Mouse (Mus musculus) stomach, postnatal 0 days (tissue): ENCODE measurements around the gene Fxyd3.

Experiments used
- CTCF ChIP-seq: IDR thresholded peaks from 2 replicates; pipeline ENCODE4 v1.5.1; 2016; ENCODE audit warnings: antibody characterized with exemption, low read depth, mild to moderate bottlenecking, moderate library complexity
- EP300 ChIP-seq: optimal IDR thresholded peaks from 2 replicates; pipeline ENCODE3; 2016; ENCODE audit warnings: antibody characterized with exemption

DNA sequence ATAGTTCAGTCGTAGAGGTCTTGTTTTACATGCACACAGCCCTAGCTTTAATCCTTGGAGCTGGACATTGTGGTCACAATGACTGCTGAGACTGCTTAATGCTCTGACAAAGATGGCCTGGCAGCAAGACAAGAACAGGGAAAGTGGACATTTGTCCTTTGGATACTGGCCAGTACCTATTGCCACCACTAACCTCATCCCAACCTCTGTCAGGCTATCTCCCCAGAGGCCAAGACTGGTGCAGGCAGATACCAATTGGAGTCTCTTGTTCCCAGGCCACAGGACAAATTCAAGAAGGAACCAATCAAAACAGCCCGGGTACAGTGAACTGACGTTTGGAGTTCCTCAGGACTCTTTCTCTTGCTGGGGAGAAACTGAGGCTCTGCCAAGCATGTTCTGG is 11.7 kb upstream of the Fxyd3 start:
- no peak for TF ChIP-seq CTCF
- TF ChIP-seq EP300 = no peak
